Mouse (Mus musculus) neural tube, embryonic 12.5 days (tissue): ENCODE results near the gene Kif16b. TPM values are rescaled to one million over a fixed set of nuclear protein-coding genes. Genes with fewer than 3 reads are reported as not detected.

Source experiments
- ATAC-seq: fragments of 200-750 bp; cut with Nextera tagmentation; 2 replicates; pipeline ENCODE4 v1.8.0; 2017; ENCODE audit warnings: low read depth, mild to moderate bottlenecking, moderate TSS enrichment, moderate library complexity; ENCODE audit not compliant: low FRiP score
- H3K27ac ChIP-seq: fragments of 300-500 bp; sonication (generic); 2 replicates; pipeline ENCODE4 v1.5.1; 2016
- H3K27me3 ChIP-seq: fragments of 300-500 bp; sonication (generic); replicated peaks from 2 replicates; pipeline ENCODE4 v1.6.1; 2016; ENCODE audit warnings: mild to moderate bottlenecking
- H3K36me3 ChIP-seq: fragments of 300-500 bp; sonication (generic); 2 replicates; pipeline ENCODE4 v1.6.1; 2016; ENCODE audit warnings: mild to moderate bottlenecking
- H3K4me1 ChIP-seq: fragments of 300-500 bp; sonication (generic); 2 replicates; pipeline ENCODE4 v1.6.1; 2016
- H3K4me2 ChIP-seq: fragments of 300-500 bp; sonication (generic); replicated peaks from 2 replicates; pipeline ENCODE4 v1.6.1; 2016; ENCODE audit warnings: mild to moderate bottlenecking
- H3K4me3 ChIP-seq: fragments of 300-500 bp; sonication (generic); 2 replicates; pipeline ENCODE4 v1.5.1; 2016
- H3K9ac ChIP-seq: fragments of 300-500 bp; sonication (generic); 2 replicates; pipeline ENCODE4 v1.6.1; 2016; ENCODE audit warnings: mild to moderate bottlenecking
- H3K9me3 ChIP-seq: fragments of 300-500 bp; sonication (generic); 2 replicates; pipeline ENCODE4 v1.6.1; 2016; ENCODE audit warnings: mild to moderate bottlenecking
- WGBS: fragments of 180-500 bp; shearing (Covaris S2); methylation state at CpG from one replicate; pipeline ENCODE4 v1.1.7; 2016; 5-methylcytosine and 5-hydroxymethylcytosine counted together
- polyA plus RNA-seq: library from polyadenylated mRNA; unstranded; fragments of >200 nt; fragmentation: Nextera tagmentation; extraction: Ambion mirVana; gene quantifications from 2 replicates; pipeline ENCODE4 v1.2.1, GENCODE M21; 2016

Gene Kif16b
- 6.1 and 6.2 TPM in 2 replicates for polyA plus RNA-seq

- H3K4me3 ChIP-seq = peak within 1 kb of the TSS; percentile 77
- peak within 1 kb of the TSS; percentile 83 for H3K9ac ChIP-seq
- H3K27me3 ChIP-seq = no peaks in the 10 kb centered on the region
- no peak within 1 kb of the TSS for H3K27ac ChIP-seq
- H3K36me3 ChIP-seq = no peaks in the 10 kb centered on the region
- H3K9me3 ChIP-seq = no peaks in the 10 kb centered on the region
- WGBS = 1% methylated on average over 64 of the region's 64 CpGs
- peaks cover 10% of the 10 kb centered on the region; the same call in 1 of the 2 replicates for H3K4me1 ChIP-seq
- ATAC-seq = peak; percentile 93
- H3K4me2 ChIP-seq = peak within 1 kb of the TSS; percentile 91
Observed at GRCm38 (mm10) chr2:142900862-142901805, at the start of gene Kif16b. Kif16b (minus strand) TSS chr2:142901531.

GRCm38 (mm10) chr2:142940899-142941642 is 39.7 kb upstream of the Kif16b start:
- no peak overlapping the region for H3K9ac ChIP-seq
- no peak overlapping the region for H3K4me2 ChIP-seq
- no peak overlapping the region for H3K27ac ChIP-seq
- H3K27me3 ChIP-seq = no peaks in the 10 kb centered on the region
- no peaks in the 10 kb centered on the region for H3K9me3 ChIP-seq
- ATAC-seq = peak; percentile 70; the same call in 1 of the 2 replicates
- WGBS = 48% methylated on average over 6 of the region's 6 CpGs
- H3K4me3 ChIP-seq = no peak overlapping the region
- 0 out of 2 replicates have a peak, but pooled peaks cover 4% of the 10 kb centered on the region for H3K4me1 ChIP-seq
- H3K36me3 ChIP-seq = no peaks in the 10 kb centered on the region

- Histone ChIP-seq H3K4me3 (no peak overlapping the region), H3K27me3 (no peaks in the 10 kb centered on the region), H3K9ac (no peak overlapping the region), H3K9me3 (no peaks in the 10 kb centered on the region), H3K4me2 (no peak overlapping the region), H3K4me1 (no peaks in the 10 kb centered on the region), H3K27ac (no peak overlapping the region), H3K36me3 (no peaks in the 10 kb centered on the region)
- ATAC-seq = no peak
- WGBS = 85% methylated on average over 4 of the region's 4 CpGs
Observed at GRCm38 (mm10) chr2:142930445-142930844, 29.1 kb upstream of the Kif16b start.

GRCm38 (mm10) chr2:142929226-142930112 is 28.1 kb upstream of the Kif16b start:
- H3K27ac ChIP-seq = no peak overlapping the region
- H3K4me2 ChIP-seq = no peak overlapping the region
- H3K36me3 ChIP-seq = no peaks in the 10 kb centered on the region
- no peaks in the 10 kb centered on the region for H3K4me1 ChIP-seq
- no peak overlapping the region for H3K9ac ChIP-seq
- no peak overlapping the region for H3K4me3 ChIP-seq
- H3K27me3 ChIP-seq = no peaks in the 10 kb centered on the region
- no peak for ATAC-seq
- 89% methylated on average over 10 of the region's 10 CpGs for WGBS
- no peaks in the 10 kb centered on the region for H3K9me3 ChIP-seq

GRCm38 (mm10) chr2:142910808-142911388 is 9.6 kb upstream of the Kif16b start:
- 81% methylated on average over 3 of the region's 3 CpGs for WGBS
- no peak overlapping the region for H3K4me2 ChIP-seq
- no peaks in the 10 kb centered on the region for H3K4me1 ChIP-seq
- H3K9me3 ChIP-seq = no peaks in the 10 kb centered on the region
- H3K9ac ChIP-seq = no peak overlapping the region
- H3K27ac ChIP-seq = no peak overlapping the region
- ATAC-seq = no peak
- no peaks in the 10 kb centered on the region for H3K36me3 ChIP-seq
- no peaks in the 10 kb centered on the region for H3K27me3 ChIP-seq
- no peak overlapping the region for H3K4me3 ChIP-seq

GRCm38 (mm10) chr2:142909213-142909612 is 7.9 kb upstream of the Kif16b start:
- no peaks in the 10 kb centered on the region for H3K9me3 ChIP-seq
- ATAC-seq = no peak
- 78% methylated on average over 3 of the region's 3 CpGs for WGBS

GRCm38 (mm10) chr2:142907056-142907455 is 5.7 kb upstream of the Kif16b start:
- H3K9ac ChIP-seq = no peak overlapping the region
- no peak overlapping the region for H3K4me3 ChIP-seq
- H3K9me3 ChIP-seq = no peaks in the 10 kb centered on the region
- no peak overlapping the region for H3K27ac ChIP-seq
- no peak overlapping the region for H3K4me2 ChIP-seq
- H3K27me3 ChIP-seq = no peaks in the 10 kb centered on the region
- H3K36me3 ChIP-seq = no peaks in the 10 kb centered on the region
- no peak for ATAC-seq
- H3K4me1 ChIP-seq = 0 out of 2 replicates have a peak, but pooled peaks cover 4% of the 10 kb centered on the region
- 89% methylated on average over 4 of the region's 4 CpGs for WGBS

More at GRCm38 (mm10) chr2:142909213-142909612, 7.9 kb upstream of the Kif16b start:
- Histone ChIP-seq H3K27ac (no peak overlapping the region), H3K27me3 (no peaks in the 10 kb centered on the region), H3K36me3 (no peaks in the 10 kb centered on the region), H3K4me3 (no peak overlapping the region), H3K9ac (no peak overlapping the region), H3K4me2 (no peak overlapping the region), H3K4me1 (no peaks in the 10 kb centered on the region)

GRCm38 (mm10) chr2:142902905-142903895 is 1.9 kb upstream of the Kif16b start:
- Histone ChIP-seq H3K9me3 (no peaks in the 10 kb centered on the region), H3K9ac (no peak overlapping the region; the same call in 1 of the 2 replicates), H3K4me2 (peak overlapping the region; percentile 65), H3K36me3 (no peaks in the 10 kb centered on the region), H3K4me1 (peaks cover 10% of the 10 kb centered on the region; the same call in 1 of the 2 replicates), H3K27ac (no peak overlapping the region), H3K4me3 (peak overlapping the region; percentile 34), H3K27me3 (no peaks in the 10 kb centered on the region)
- 9% methylated on average over 34 of the region's 34 CpGs for WGBS
- ATAC-seq = peak; percentile 93

GRCm38 (mm10) chr2:142900120-142900861 is 1.0 kb downstream of the Kif16b start:
- peak overlapping the region; percentile 91 for H3K4me2 ChIP-seq
- peak overlapping the region; percentile 77; the same call in 1 of the 2 replicates for H3K4me3 ChIP-seq
- peaks cover 10% of the 10 kb centered on the region; the same call in 1 of the 2 replicates for H3K4me1 ChIP-seq
- H3K27me3 ChIP-seq = no peaks in the 10 kb centered on the region
- H3K9ac ChIP-seq = no peak overlapping the region
- no peak overlapping the region for H3K27ac ChIP-seq
- ATAC-seq = no peak
- 52% methylated on average over 10 of the region's 10 CpGs for WGBS
- no peaks in the 10 kb centered on the region for H3K9me3 ChIP-seq
- no peaks in the 10 kb centered on the region for H3K36me3 ChIP-seq

- no peaks in the 10 kb centered on the region for H3K4me1 ChIP-seq
- ATAC-seq = no peak
- no peak overlapping the region for H3K9ac ChIP-seq
- no peaks in the 10 kb centered on the region for H3K36me3 ChIP-seq
- 84% methylated on average over 1 of the region's 1 CpGs for WGBS
- H3K9me3 ChIP-seq = no peaks in the 10 kb centered on the region
- H3K27me3 ChIP-seq = no peaks in the 10 kb centered on the region
- no peak overlapping the region for H3K4me3 ChIP-seq
- H3K27ac ChIP-seq = no peak overlapping the region
- no peak overlapping the region for H3K4me2 ChIP-seq
Observed at GRCm38 (mm10) chr2:142893780-142894179, 7.6 kb downstream of the Kif16b start.
